Mouse (Mus musculus): ENCODE data around the gene Kalrn.

DNA sequence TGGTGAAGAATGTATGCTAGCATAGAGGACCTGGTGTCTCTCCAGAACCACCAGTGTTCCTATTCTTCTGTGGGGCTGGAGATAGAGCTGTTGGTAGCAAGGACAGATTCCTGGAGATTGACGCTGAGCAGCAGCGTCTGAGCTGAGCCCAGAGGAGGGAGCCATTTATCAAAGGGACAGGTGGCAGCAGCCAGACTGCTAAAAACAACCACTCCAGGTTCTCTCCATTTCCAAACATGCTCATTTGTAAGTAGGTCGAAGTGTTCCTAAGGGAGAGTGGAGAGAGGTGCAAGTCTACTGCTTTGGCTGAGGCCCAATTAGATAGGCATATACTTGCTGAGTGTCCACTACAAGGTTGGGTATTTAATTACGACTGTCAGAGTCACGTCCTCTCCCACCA, 470.6 kb downstream of the Kalrn start:
- TF ChIP-seq CTCF (conservative IDR thresholded peaks at IDR 0.05; ENCODE audit: low read length) (no peak), POU5F1 (IDR thresholded peaks at IDR 0.05; ENCODE audit: borderline replicate concordance, low read length) (no peak), NANOG (IDR thresholded peaks at IDR 0.05; ENCODE audit: borderline replicate concordance, low read length) (no peak)

Measured in E14TG2a.4 (cell line).